Mouse (Mus musculus) ES-Bruce4 (cell line): ENCODE results near the gene Pnpla8. TPM values are rescaled to one million over a fixed set of nuclear protein-coding genes. Genes with fewer than 3 reads are reported as not detected.

Source experiments
- H3K27ac ChIP-seq: 2 replicates; pipeline ENCODE4 v1.5.1; 2012; ENCODE audit warnings: low read length, inconsistent platforms; ENCODE audit not compliant: insufficient read depth
- H3K27me3 ChIP-seq: 2 replicates; pipeline ENCODE4 v1.6.1; 2012; ENCODE audit warnings: mild to moderate bottlenecking, low read length, inconsistent platforms; ENCODE audit not compliant: control insufficient read depth, poor library complexity, insufficient read depth, severe bottlenecking
- H3K36me3 ChIP-seq: 2 replicates; pipeline ENCODE4 v1.6.1; 2012; ENCODE audit warnings: inconsistent platforms, mild to moderate bottlenecking, low read length, moderate library complexity; ENCODE audit not compliant: control insufficient read depth, poor library complexity, insufficient read depth, severe bottlenecking
- H3K4me1 ChIP-seq: one replicate; pipeline ENCODE4 v1.8.1; 2011; ENCODE audit warnings: low read length; ENCODE audit not compliant: control insufficient read depth, insufficient read depth
- H3K4me3 ChIP-seq: 2 replicates; pipeline ENCODE4 v1.5.1; 2011; ENCODE audit warnings: low read depth, mild to moderate bottlenecking, low read length
- H3K9ac ChIP-seq: 2 replicates; pipeline ENCODE4 v1.6.1; 2012; ENCODE audit warnings: low read depth, mild to moderate bottlenecking, inconsistent platforms; ENCODE audit not compliant: poor library complexity, severe bottlenecking
- H3K9me3 ChIP-seq: replicated peaks from 2 replicates; pipeline ENCODE4 v1.6.1; 2012; ENCODE audit warnings: mild to moderate bottlenecking, low read length, inconsistent platforms; ENCODE audit not compliant: control insufficient read depth, poor library complexity, insufficient read depth, severe bottlenecking
- CTCF ChIP-seq: IDR thresholded peaks from one replicate; pipeline ENCODE4 v1.8.1; 2011; ENCODE audit warnings: low read depth, low read length
- EP300 ChIP-seq: IDR thresholded peaks from 2 replicates; pipeline ENCODE4 v1.6.1; 2011; ENCODE audit warnings: low read depth, low read length; ENCODE audit not compliant: insufficient read depth
- POLR2A ChIP-seq: IDR thresholded peaks from one replicate; pipeline ENCODE4 v1.8.1; 2011; ENCODE audit warnings: low read length; ENCODE audit not compliant: insufficient read depth
- polyA plus RNA-seq: library from polyadenylated mRNA; stranded (reverse); fragments of >200 nt; gene quantifications from 2 replicates; pipeline ENCODE4 v1.2.4, GENCODE M21; 2011; ENCODE audit warnings: low read depth; ENCODE audit not compliant: missing spikeins, insufficient read depth, insufficient read length

Gene Pnpla8
- polyA plus RNA-seq, 1 experiment, result 69.5 TPM

DNA sequence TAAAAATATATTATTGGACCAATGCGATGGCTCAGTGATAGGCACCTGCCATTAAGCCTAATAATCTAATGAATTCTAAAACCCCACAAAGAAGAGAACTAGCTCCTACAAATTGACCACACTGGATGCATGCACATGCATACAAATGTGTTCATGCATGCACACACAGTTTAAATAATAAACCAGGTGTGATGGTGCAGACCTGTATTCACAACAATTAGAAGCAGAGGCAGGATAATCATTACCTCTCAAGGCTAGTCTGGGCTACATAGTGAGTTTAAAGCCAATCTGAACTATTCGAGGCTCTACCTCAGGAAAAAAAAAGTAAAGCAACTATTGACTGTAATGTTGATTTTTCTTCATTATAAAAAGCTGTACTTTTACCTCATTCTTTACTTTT is 94.0 kb downstream of the Pnpla8 start:
- TF ChIP-seq EP300, result no peak
- TF ChIP-seq CTCF, result no peak
- no peak for TF ChIP-seq POLR2A
- Histone ChIP-seq H3K4me1 (no peaks in the 10 kb centered on the region), H3K36me3 (no peaks in the 10 kb centered on the region), H3K9me3 (no peaks in the 10 kb centered on the region), H3K27ac (no peak overlapping the region), H3K9ac (no peak overlapping the region), H3K27me3 (no peaks in the 10 kb centered on the region), H3K4me3 (no peak overlapping the region)

DNA sequence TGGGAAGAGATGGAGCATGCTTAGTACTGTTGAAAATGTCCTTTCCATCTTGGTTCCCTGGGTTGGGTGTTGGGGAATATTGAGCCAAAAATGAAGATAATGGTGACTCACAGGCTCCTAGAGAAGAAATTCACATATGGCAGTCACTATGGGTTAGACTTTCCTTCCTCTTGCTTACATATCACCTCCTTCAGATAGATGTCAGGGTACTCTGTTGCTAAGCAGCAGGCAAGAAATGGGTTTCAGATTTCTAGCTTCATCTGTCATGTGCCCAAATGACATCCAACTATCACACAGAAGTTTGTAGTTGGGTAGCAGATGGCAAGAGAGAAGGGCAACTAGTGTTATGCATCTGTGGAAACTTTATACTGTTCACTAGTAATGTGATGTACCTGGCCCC is 103.9 kb downstream of the Pnpla8 start:
- Histone ChIP-seq H3K27ac (no peak overlapping the region), H3K36me3 (no peaks in the 10 kb centered on the region), H3K9ac (no peak overlapping the region), H3K9me3 (no peaks in the 10 kb centered on the region), H3K4me1 (no peaks in the 10 kb centered on the region), H3K4me3 (no peak overlapping the region), H3K27me3 (no peaks in the 10 kb centered on the region)
- TF ChIP-seq CTCF (no peak), POLR2A (no peak), EP300 (no peak)

DNA sequence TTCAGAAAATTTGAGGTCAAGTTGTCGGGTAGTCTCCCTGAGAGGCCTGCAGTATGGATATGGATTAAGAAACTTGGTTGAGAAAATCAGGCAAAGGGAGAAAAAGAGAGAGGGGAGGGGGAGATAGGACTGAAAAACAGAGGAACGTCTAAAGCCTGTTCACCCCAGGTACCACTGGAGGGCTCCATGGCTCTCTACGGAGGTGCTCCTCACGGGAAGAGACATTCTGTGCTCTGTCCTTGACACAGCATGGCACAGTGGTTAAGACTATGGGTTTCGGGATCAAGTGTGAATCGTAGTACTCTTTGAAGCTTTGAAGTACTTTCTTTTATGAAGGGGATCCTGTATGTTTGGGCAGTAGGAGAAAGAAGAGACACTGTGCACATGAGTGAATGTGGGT is 106.3 kb downstream of the Pnpla8 start:
- TF ChIP-seq EP300, result no peak
- no peak for TF ChIP-seq POLR2A
- peak; percentile 55 for TF ChIP-seq CTCF
- Histone ChIP-seq H3K9me3 (no peaks in the 10 kb centered on the region), H3K9ac (no peak overlapping the region), H3K36me3 (no peaks in the 10 kb centered on the region), H3K4me1 (no peaks in the 10 kb centered on the region), H3K27me3 (no peaks in the 10 kb centered on the region), H3K27ac (no peak overlapping the region), H3K4me3 (no peak overlapping the region)

DNA sequence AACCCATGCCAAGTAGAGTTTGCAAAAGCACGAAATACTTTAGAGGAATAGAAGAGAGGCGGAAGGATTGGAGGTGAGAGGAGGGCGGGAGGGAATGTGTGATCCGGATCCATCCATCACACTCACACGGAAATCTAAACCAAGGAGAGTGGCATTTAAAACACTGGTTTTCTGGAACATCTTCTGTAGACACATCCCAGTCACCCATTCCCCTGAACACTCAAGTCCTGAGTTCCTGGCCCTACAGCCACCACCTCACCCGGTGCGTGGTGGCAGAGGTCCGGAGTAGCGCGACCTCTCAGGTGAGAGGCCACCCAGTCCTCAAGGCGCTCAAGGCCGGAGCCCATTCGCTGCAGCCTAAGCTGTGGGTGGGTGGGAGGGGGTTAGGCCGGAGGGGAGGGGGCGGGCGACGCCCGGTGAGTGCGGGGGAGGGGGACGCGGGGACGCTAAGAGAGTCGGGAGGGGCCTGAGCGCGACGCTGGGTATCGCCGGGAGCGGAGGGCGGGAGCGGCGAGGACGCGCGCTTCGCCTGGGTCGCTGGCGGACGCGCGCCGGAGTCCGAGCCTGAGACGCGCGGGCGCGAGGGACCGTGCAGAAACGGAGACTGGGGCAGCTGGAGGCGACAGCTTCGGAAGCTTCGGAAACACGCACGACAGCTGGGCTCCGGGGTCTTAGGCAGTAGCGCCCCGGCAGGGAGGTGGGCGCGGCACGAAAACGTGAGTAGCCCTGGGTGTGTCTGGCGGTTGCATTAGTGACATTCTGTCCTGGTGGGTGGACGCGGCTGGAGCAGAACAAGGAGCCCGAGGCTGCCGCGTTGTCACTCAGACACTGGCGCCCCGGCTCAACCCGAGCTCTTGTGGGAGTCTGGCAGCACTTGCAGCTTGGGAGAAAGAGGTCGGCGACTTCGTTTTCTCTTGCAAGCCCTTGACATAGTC is 107.5 kb downstream of the Pnpla8 start, which contains the start of gene Nrcam:
Gene Nrcam, plus strand, starts transcription at position 505 of the 935 bp plus-strand sequence.
- Histone ChIP-seq H3K36me3 (no peaks in the 10 kb centered on the region), H3K4me1 (no peaks in the 10 kb centered on the region), H3K27me3 (no peaks in the 10 kb centered on the region), H3K4me3 (peak within 1 kb of the TSS; percentile 83), H3K9ac (peak within 1 kb of the TSS; percentile 24), H3K9me3 (no peaks in the 10 kb centered on the region), H3K27ac (no peak within 1 kb of the TSS)
- no peak for TF ChIP-seq CTCF

DNA sequence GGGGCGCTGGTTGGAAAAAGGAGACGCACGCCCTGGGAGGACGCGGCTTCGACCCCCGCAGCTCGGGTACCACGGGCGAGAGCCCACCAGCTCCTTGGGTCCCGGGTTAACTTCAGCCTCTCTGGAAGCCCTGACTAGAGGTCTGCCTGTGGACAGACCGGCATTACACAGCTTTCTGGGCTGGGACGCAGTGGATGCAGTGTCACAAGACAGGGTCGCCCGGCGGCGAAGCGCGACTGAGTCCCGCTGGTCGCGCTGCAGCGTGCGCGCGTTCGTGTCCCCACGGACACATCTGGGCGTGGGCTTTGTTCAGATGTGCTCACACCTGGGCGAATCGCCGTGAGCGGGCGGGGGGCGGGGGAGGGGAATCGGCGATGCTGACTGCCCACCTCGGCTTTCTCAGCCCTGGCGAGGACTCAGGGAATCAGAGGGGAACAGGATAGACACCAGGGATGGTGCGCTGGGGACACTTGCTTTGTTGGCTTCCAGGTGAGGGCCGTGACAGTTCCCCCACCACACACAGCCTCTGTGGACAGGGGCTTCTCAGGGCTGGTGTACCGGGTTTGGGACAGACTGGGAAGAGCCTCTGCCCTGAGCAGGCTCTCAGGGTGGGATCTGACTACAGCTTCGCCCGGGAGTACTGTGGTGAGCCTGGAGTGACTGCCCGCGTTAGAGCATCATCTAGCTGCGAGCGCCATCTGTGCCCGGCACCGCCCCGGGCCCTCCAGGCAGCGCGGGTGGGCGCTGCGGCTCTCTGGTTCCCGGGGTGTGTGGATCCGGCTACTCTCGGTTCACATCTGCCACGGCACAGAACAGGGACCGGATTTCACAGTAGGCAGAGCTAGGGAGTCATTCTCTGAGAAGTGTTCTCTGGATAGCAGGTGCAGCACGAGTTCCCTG is 108.4 kb downstream of the Pnpla8 start:
- Histone ChIP-seq H3K27me3 (no peaks in the 10 kb centered on the region), H3K4me1 (no peaks in the 10 kb centered on the region), H3K4me3 (peak overlapping the region; percentile 83), H3K36me3 (no peaks in the 10 kb centered on the region), H3K27ac (no peak overlapping the region), H3K9me3 (no peaks in the 10 kb centered on the region), H3K9ac (peak overlapping the region; percentile 24)
- no peak for TF ChIP-seq CTCF
- no peak for TF ChIP-seq POLR2A
- TF ChIP-seq EP300, result 0 out of 2 replicates have a peak, but pooled peaks have one; percentile 10
